Mouse (Mus musculus): Measurements from ENCODE around the gene Pomp.

DNA sequence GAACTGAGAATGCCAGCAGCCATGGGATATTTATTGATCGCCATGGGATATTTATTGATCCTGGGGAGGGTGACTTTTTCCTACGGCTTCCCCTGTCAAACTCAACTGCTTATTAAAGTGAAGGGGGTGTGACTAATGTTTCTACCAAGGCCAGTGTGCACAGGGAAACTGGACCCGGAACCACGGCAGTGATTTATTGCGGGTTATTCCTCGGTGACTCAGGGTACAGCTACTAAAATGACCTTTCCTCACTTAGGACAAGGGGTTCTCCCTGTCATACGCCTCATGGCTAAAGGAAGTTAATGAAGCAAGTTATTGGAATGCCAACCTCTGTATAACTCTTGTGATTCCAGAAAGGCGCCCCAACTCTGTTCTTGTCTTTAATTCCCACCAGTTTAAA is 47.6 kb downstream of the Pomp start:
- TF ChIP-seq CTCF (IDR thresholded peaks at IDR 0.05; ENCODE audit: low read depth, low read length) (no peak), POLR2A (IDR thresholded peaks at IDR 0.05; ENCODE audit: extremely low read depth, insufficient read depth, low read length) (no peak)
